Mouse (Mus musculus) E14TG2a.4 (cell line): ENCODE measurements at regions not wholly inside any gene's neighbourhood (a gene's known extent, or its start where the extent isn't known, plus 50 kb on each side); places are given as distances from the start of the nearest gene placed in this dataset.
"Not testable (repeated sequence)": the region's sequence is repeated elsewhere in the genome, so short reads cannot be mapped to it uniquely, and the experiment has no call there.

Source experiments
- H3K27me3 ChIP-seq: 2 replicates; pipeline ENCODE4 v1.6.1; 2014; ENCODE audit warnings: low read length, control low read depth; ENCODE audit not compliant: insufficient read depth
- H3K36me3 ChIP-seq: 2 replicates; pipeline ENCODE4 v1.6.1; 2014; ENCODE audit warnings: low read length, control low read depth; ENCODE audit not compliant: insufficient read depth
- H3K4me1 ChIP-seq: replicated peaks from 2 replicates; pipeline ENCODE4 v1.6.1; 2014; ENCODE audit warnings: low read depth, low read length, control low read depth
- H3K4me3 ChIP-seq: replicated peaks from 2 replicates; pipeline ENCODE4 v1.5.1; 2014; ENCODE audit warnings: mild to moderate bottlenecking, low read length
- H3K9me3 ChIP-seq: 2 replicates; pipeline ENCODE4 v1.6.1; 2014; ENCODE audit warnings: low read length, control low read depth
- CTCF ChIP-seq: conservative IDR thresholded peaks from 2 replicates; pipeline ENCODE4 v1.5.1; 2014; ENCODE audit warnings: low read length
- NANOG ChIP-seq: IDR thresholded peaks from 2 replicates; pipeline ENCODE4 v1.6.1; 2014; ENCODE audit warnings: borderline replicate concordance, low read length, mixed read lengths
- POU5F1 ChIP-seq: IDR thresholded peaks from 2 replicates; pipeline ENCODE4 v1.6.1; 2014; ENCODE audit warnings: low read length, borderline replicate concordance

DNA sequence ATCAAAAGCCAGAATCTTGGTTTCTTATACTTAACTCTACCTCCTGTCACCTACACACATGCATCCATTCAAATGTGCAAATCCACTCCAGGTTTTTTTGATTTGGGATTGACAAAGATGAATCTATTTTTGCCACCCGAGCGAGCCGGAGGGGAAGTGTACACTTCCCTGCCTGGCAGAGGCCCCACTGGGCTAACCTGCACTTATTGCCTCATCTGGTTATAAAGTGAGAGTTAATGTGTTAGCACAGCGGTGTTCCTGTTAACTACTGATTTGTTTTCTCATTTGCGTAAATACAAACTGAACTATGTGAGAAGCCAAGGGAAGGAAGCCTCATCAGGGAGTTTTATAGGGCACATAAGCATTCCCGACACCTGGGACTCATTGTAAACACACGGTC is 721.4 kb downstream of the Rab28 start:
- H3K27me3 ChIP-seq, result no peaks in the 10 kb centered on the region

DNA sequence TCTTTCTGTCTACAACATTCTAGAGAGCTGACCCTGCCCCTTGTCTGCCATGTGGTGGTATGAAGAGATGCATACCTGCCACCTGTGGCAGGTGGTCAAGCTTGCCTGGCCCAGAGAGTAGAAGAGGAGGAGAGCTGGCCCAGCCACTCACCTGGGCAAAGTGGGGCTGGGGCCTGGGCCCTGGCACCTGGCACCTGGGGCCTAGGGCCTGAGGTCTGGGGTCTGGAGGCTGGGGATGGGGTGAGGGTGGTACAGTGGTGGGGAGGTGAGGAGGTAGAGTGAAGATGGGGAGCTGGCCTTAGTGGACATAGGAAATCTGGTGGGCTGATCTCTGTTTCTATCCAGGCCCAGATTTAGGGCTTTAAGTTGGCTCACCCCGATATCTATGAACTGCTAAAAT is 733.1 kb downstream of the Rab28 start:
- H3K4me3 ChIP-seq, result no peak overlapping the region
- TF ChIP-seq POU5F1, result no peak
- no peak for TF ChIP-seq CTCF
- no peak for TF ChIP-seq NANOG

More for the DNA sequence above, 721.4 kb downstream of the Rab28 start:
- Histone ChIP-seq H3K9me3 (no peaks in the 10 kb centered on the region), H3K4me3 (no peak overlapping the region), H3K36me3 (no peaks in the 10 kb centered on the region), H3K4me1 (0 out of 2 replicates have a peak, but pooled peaks cover 3% of the 10 kb centered on the region)
- TF ChIP-seq NANOG (no peak), CTCF (no peak), POU5F1 (no peak)

DNA sequence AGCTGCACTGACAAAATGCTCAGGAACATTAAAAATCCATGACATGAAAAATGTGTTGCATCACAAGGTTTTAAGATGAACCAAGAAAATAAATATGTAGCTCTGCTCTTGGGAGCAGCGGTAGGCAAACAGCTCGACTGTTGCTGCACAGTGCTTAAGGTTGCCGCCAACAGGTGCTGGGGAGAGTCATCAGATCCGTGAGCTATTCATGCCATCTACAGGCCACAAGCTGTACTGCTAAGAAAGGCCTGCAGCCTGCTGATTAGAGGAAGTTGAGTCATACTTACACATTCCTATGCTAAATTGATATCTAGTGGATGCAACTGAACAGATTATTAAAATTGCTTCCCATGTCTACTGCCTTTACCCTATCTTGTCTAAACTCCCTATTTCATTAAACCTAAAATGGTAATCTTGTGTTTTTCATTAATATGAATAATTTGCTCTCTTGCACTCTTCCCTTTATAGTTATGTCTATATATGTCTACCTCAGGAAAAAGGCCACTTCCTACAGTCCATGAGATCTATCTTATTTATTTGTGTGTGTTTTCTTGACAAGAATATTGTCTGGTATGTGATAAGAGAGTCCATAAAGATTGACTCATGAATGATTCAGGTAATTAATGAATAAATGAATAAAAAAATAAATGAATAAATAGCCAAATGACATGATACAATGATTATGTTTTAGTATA is 754.9 kb downstream of the Rab28 start:
- TF ChIP-seq CTCF (peak; percentile 40), POU5F1 (no peak)

More for the DNA sequence above, 733.1 kb downstream of the Rab28 start:
- Histone ChIP-seq H3K36me3 (no peaks in the 10 kb centered on the region), H3K27me3 (no peaks in the 10 kb centered on the region), H3K9me3 (no peaks in the 10 kb centered on the region), H3K4me1 (no peaks in the 10 kb centered on the region)

DNA sequence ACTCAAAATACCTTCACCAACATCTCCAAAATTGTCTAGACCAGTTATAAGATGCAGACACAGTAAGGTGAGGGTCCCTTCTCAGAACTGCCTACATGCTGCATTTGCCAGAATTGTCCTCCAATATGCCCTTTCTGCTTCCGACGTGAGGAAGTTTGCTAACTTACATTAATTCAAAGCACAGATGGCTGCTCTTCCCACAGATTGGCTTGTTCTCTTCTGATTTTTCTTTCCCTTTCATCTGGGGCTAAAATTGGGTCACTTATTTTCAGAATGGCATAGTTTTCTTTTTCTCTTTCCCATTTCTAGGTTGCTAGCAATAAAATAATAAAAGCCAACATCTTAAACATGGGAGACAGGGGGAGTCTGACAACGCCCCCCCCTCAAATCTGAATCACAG is 778.8 kb downstream of the Rab28 start:
- TF ChIP-seq CTCF, result no peak
- no peak for TF ChIP-seq POU5F1
- TF ChIP-seq NANOG, result no peak
- no peaks in the 10 kb centered on the region for H3K27me3 ChIP-seq
- H3K4me1 ChIP-seq, result no peaks in the 10 kb centered on the region
- no peaks in the 10 kb centered on the region for H3K9me3 ChIP-seq
- H3K4me3 ChIP-seq, result no peak overlapping the region
- H3K36me3 ChIP-seq, result no peaks in the 10 kb centered on the region

More for the DNA sequence above, 754.9 kb downstream of the Rab28 start:
- no peaks in the 10 kb centered on the region for H3K9me3 ChIP-seq
- H3K36me3 ChIP-seq, result no peaks in the 10 kb centered on the region
- H3K4me3 ChIP-seq, result no peak overlapping the region
- H3K4me1 ChIP-seq, result no peaks in the 10 kb centered on the region
- no peaks in the 10 kb centered on the region for H3K27me3 ChIP-seq

DNA sequence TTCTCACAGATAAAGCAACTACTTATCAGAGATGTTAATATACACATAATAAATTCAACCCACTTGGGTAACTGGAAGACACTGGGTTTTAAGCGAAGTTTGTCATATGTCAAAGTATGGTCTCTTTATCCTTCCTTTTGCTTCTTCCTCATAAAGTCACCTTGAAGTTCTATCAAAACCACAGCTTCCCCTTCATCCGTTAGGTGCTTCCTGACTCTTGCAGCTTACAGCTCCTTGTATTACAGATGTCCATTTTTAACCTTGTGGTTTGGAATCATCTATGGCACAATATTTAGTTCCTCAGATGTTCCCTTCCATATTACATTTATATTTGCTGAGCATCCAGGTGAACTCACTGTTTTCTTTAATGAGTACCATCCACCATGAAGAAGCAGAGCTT is 787.0 kb downstream of the Rab28 start:
- no peaks in the 10 kb centered on the region for H3K36me3 ChIP-seq
- TF ChIP-seq POU5F1 (no peak), CTCF (no peak), NANOG (no peak)

DNA sequence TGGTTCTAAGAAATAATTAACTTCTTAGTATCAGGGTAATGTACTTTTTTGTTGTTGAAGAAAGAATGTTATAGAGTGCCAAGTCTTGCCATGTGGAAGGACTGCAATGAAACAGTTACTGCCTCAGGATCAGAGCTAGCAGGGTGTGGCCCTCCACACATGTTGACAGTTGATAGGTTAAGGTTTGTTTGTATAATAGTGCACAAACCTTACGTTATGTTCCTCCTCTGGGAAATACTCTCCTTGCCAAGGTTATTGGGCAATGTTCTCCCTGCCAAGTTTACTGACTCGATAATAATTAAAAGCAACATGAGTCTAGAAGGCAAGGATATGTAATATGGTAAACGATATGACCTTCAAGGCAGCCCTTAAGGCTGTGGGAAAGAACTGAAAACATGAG is 799.2 kb downstream of the Rab28 start:
- Histone ChIP-seq H3K27me3 (no peaks in the 10 kb centered on the region), H3K36me3 (no peaks in the 10 kb centered on the region), H3K4me3 (no peak overlapping the region), H3K4me1 (no peaks in the 10 kb centered on the region), H3K9me3 (0 out of 2 replicates have a peak, but pooled peaks cover 6% of the 10 kb centered on the region)
- TF ChIP-seq POU5F1, result no peak
- no peak for TF ChIP-seq NANOG
- no peak for TF ChIP-seq CTCF

More for the DNA sequence above, 787.0 kb downstream of the Rab28 start:
- Histone ChIP-seq H3K4me3 (no peak overlapping the region), H3K4me1 (no peaks in the 10 kb centered on the region), H3K9me3 (no peaks in the 10 kb centered on the region), H3K27me3 (no peaks in the 10 kb centered on the region)

DNA sequence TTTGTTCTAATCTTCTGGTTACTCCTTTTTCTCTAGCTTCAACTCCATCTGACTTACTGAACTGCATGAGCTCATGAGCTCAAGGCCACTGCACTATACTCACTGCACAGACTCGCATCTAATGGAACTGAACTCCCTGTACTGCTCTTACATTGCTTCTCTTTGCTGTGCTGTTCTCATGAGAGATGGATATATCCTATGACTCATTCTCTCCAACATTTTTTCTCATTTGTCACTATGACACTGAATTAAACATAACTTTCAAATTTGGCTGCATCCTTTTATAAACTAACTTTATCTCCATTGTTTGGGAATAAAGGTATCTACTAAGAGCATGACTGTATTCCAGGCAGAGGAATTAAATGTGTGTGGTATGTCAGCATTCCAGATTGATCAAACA is 806.2 kb downstream of the Rab28 start:
- Histone ChIP-seq H3K4me1 (no peaks in the 10 kb centered on the region), H3K36me3 (no peaks in the 10 kb centered on the region), H3K9me3 (peaks cover 9% of the 10 kb centered on the region), H3K4me3 (no peak overlapping the region), H3K27me3 (no peaks in the 10 kb centered on the region)
- TF ChIP-seq POU5F1, result no peak

DNA sequence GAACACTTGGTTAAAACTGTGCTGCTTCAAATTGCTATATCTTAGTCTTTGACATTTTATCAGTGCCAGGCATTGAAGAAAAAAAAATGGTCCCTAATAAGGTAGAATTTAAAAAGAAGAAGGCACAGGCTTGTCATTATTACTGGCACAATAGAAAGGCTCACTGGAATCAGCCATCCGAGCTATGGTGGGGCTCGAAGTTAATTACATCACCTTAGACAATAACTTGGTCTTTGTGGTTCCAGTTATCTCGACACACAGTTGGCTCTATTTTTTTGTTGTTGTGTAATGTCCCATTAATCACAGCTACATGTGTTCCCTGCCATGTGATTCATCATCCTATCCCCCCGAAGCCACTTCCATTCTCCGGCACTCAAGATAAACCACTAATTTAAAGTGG is 825.1 kb downstream of the Rab28 start:
- Histone ChIP-seq H3K27me3 (no peaks in the 10 kb centered on the region), H3K4me3 (no peak overlapping the region), H3K36me3 (no peaks in the 10 kb centered on the region), H3K9me3 (no peaks in the 10 kb centered on the region), H3K4me1 (no peaks in the 10 kb centered on the region)
- TF ChIP-seq CTCF, result no peak
- no peak for TF ChIP-seq NANOG
- TF ChIP-seq POU5F1, result no peak

DNA sequence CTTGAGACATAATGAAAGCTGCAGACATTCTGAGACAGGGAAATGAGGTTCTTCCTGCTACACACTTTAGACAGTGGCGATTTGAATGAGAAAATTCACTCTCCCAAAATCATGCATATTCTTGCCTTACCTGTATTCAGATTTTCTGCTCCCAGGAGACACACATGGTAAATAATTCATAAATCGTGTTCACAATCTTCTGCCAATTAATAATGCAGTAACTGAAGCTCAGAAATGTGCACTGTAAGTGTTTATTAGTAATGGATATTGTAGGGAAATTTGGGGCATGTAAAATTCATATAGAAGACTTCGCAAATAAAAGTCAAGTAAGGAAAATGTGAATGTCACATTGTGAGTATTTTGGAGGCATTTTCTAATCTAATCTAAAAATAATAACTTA is 830.2 kb downstream of the Rab28 start:
- H3K36me3 ChIP-seq, result no peaks in the 10 kb centered on the region
- no peaks in the 10 kb centered on the region for H3K4me1 ChIP-seq
- no peak overlapping the region for H3K4me3 ChIP-seq
- H3K27me3 ChIP-seq, result no peaks in the 10 kb centered on the region
- no peaks in the 10 kb centered on the region for H3K9me3 ChIP-seq
- no peak for TF ChIP-seq NANOG
- no peak for TF ChIP-seq CTCF
- TF ChIP-seq POU5F1, result no peak

DNA sequence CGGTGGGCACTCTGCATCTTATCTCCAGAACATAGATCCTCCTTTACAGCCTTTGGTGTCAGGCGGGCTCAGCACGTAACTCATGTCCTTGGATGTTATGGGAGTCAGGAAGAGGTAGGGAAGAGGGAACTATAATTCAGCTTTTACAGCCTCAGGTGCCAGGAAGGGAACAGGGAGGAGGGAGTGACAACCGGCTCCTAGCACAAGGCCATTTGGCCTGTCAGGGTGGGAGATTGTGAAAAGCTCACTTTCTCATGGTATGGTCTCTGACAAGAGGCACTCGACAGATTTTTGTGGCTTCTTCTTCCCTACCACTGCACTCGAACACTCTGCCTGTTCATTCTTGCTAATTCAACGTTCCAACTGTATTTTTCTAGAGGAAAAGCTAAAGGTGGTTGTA is 845.6 kb downstream of the Rab28 start:
- not testable (repeated sequence) for H3K36me3 ChIP-seq

More for the DNA sequence above, 845.6 kb downstream of the Rab28 start:
- not testable (repeated sequence) for H3K9me3 ChIP-seq, H3K4me3 ChIP-seq, H3K4me1 ChIP-seq, H3K27me3 ChIP-seq
